Mouse (Mus musculus): ENCODE results near the gene Ppp4r3b. TPM values are rescaled to one million over a fixed set of nuclear protein-coding genes. Genes with fewer than 3 reads are reported as not detected.

Gene Ppp4r3b
- polyA plus RNA-seq, 2 experiments, result 10.1 to 35.0 TPM

GRCm38 (mm10) chr11:29239353-29239752 lies 66.7 kb downstream of the Ppp4r3b start:
- H3K4me1 ChIP-seq (replicated peaks; ENCODE audit: control insufficient read depth in 2 of 2, insufficient read depth in 2 of 2, low read length in 1 of 2), result no peaks in the 10 kb centered on the region
- DNase-seq (ENCODE audit: low read depth in 3 of 3, low spot score in 3 of 3), result no peak
- H3K27me3 ChIP-seq (ENCODE audit: control insufficient read depth, insufficient read depth, low read length), result no peaks in the 10 kb centered on the region
- H3K36me3 ChIP-seq (replicated peaks; ENCODE audit: control insufficient read depth, insufficient read depth, low read depth), result no peaks in the 10 kb centered on the region; the same call in 1 of the 2 replicates
- H3K9me3 ChIP-seq (ENCODE audit: control insufficient read depth, low read length), result no peaks in the 10 kb centered on the region
- TF ChIP-seq EP300 (IDR thresholded peaks at IDR 0.05; ENCODE audit: low read depth) (no peak), CTCF (IDR thresholded peaks at IDR 0.05; ENCODE audit: low read depth) (no peak)
- H3K4me2 ChIP-seq (ENCODE audit: low read depth), result no peak overlapping the region
- 92% methylated on average over 1 of the region's 1 CpGs for WGBS (ENCODE audit: insufficient replicate concordance)
- H3K9ac ChIP-seq (replicated peaks), result no peak overlapping the region
- no peak overlapping the region for H3K27ac ChIP-seq
- H3K4me3 ChIP-seq (ENCODE audit: insufficient read depth in 1 of 2, low read depth in 2 of 2, low read length in 2 of 2), result no peak overlapping the region
- ATAC-seq (ENCODE audit: insufficient read depth), result no peak

- ATAC-seq (ENCODE audit: insufficient read depth) (no peak), DNase-seq (ENCODE audit: low read depth in 3 of 3, low spot score in 3 of 3) (no peak)
- Histone ChIP-seq H3K27ac (no peak overlapping the region), H3K36me3 (replicated peaks; ENCODE audit: control insufficient read depth, insufficient read depth, low read depth) (no peaks in the 10 kb centered on the region; the same call in 1 of the 2 replicates), H3K27me3 (ENCODE audit: control insufficient read depth, insufficient read depth, low read length) (no peaks in the 10 kb centered on the region), H3K9me3 (ENCODE audit: control insufficient read depth, low read length) (no peaks in the 10 kb centered on the region), H3K9ac (replicated peaks) (no peak overlapping the region), H3K4me3 (ENCODE audit: insufficient read depth in 1 of 2, low read depth in 2 of 2, low read length in 2 of 2) (no peak overlapping the region), H3K4me2 (ENCODE audit: low read depth) (no peak overlapping the region), H3K4me1 (replicated peaks; ENCODE audit: control insufficient read depth in 2 of 2, insufficient read depth in 2 of 2, low read length in 1 of 2) (peaks cover 5 to 6% of the 10 kb centered on the region in 2 experiments)
- 76% methylated on average over 4 of the region's 4 CpGs for WGBS (ENCODE audit: insufficient replicate concordance)
- no peak for TF ChIP-seq EP300 (IDR thresholded peaks at IDR 0.05; ENCODE audit: low read depth)
- no peak for TF ChIP-seq CTCF (IDR thresholded peaks at IDR 0.05; ENCODE audit: low read depth)
Measured at GRCm38 (mm10) chr11:29241961-29242360, 69.3 kb downstream of the Ppp4r3b start.

GRCm38 (mm10) chr11:29245988-29246387 lies 73.3 kb downstream of the Ppp4r3b start:
- DNase-seq (ENCODE audit: low read depth in 3 of 3, low spot score in 3 of 3) (no peak), ATAC-seq (ENCODE audit: insufficient read depth) (no peak)
- peak overlapping the region; percentile 95 for H3K4me2 ChIP-seq (ENCODE audit: low read depth)
- TF ChIP-seq CTCF (IDR thresholded peaks at IDR 0.05; ENCODE audit: low read depth) (no peak), EP300 (IDR thresholded peaks at IDR 0.05; ENCODE audit: low read depth) (no peak)
- no peak overlapping the region for H3K27ac ChIP-seq
- no peaks in the 10 kb centered on the region for H3K27me3 ChIP-seq (ENCODE audit: control insufficient read depth, insufficient read depth, low read length)
- H3K36me3 ChIP-seq (replicated peaks; ENCODE audit: control insufficient read depth, insufficient read depth, low read depth), result no peaks in the 10 kb centered on the region; the same call in 1 of the 2 replicates
- H3K9ac ChIP-seq (replicated peaks), result no peak overlapping the region; the same call in 1 of the 2 replicates
- H3K4me1 ChIP-seq (replicated peaks; ENCODE audit: control insufficient read depth in 2 of 2, insufficient read depth in 2 of 2, low read length in 1 of 2), result peaks cover 5 to 7% of the 10 kb centered on the region in 2 experiments
- WGBS (ENCODE audit: insufficient replicate concordance), result 59% methylated on average over 4 of the region's 4 CpGs
- no peaks in the 10 kb centered on the region for H3K9me3 ChIP-seq (ENCODE audit: control insufficient read depth, low read length)
- H3K4me3 ChIP-seq (ENCODE audit: insufficient read depth in 1 of 2, low read depth in 2 of 2, low read length in 2 of 2), result peak overlapping the region in 1 of 2 experiments; percentile 78; a peak in 2 of 4 replicates

- Histone ChIP-seq H3K36me3 (replicated peaks; ENCODE audit: control insufficient read depth, insufficient read depth, low read depth) (no peaks in the 10 kb centered on the region), H3K27ac (no peak within 1 kb of the TSS), H3K9me3 (ENCODE audit: control insufficient read depth, low read length) (no peaks in the 10 kb centered on the region), H3K4me2 (ENCODE audit: low read depth) (peak within 1 kb of the TSS; percentile 95), H3K4me3 (ENCODE audit: insufficient read depth in 1 of 2, low read depth in 2 of 2, low read length in 2 of 2) (peak within 1 kb of the TSS; percentile 78 to 88), H3K27me3 (ENCODE audit: control insufficient read depth, insufficient read depth, low read length) (no peaks in the 10 kb centered on the region), H3K4me1 (replicated peaks; ENCODE audit: control insufficient read depth in 2 of 2, insufficient read depth in 2 of 2, low read length in 1 of 2) (peaks cover 5 to 7% of the 10 kb centered on the region in 2 experiments), H3K9ac (replicated peaks) (peak within 1 kb of the TSS; percentile 68)
- DNase-seq (ENCODE audit: low read depth in 3 of 3, low spot score in 3 of 3) (peak; percentile 94), ATAC-seq (ENCODE audit: insufficient read depth) (peak; percentile 100)
- under 1% methylated on average over 53 of the region's 53 CpGs for WGBS (ENCODE audit: insufficient replicate concordance)
- TF ChIP-seq EP300 (IDR thresholded peaks at IDR 0.05; ENCODE audit: low read depth) (no peak), CTCF (IDR thresholded peaks at IDR 0.05; ENCODE audit: low read depth) (no peak)
Measured at GRCm38 (mm10) chr11:29246883-29247650, 74.4 kb downstream of the Ppp4r3b start, which contains the start of gene Cfap36. Gene Cfap36, minus strand, starts transcription at chr11:29247409.

GRCm38 (mm10) chr11:29247725-29248124 lies 75.0 kb downstream of the Ppp4r3b start:
- Histone ChIP-seq H3K9me3 (ENCODE audit: control insufficient read depth, low read length) (no peaks in the 10 kb centered on the region), H3K36me3 (replicated peaks; ENCODE audit: control insufficient read depth, insufficient read depth, low read depth) (no peaks in the 10 kb centered on the region), H3K27ac (no peak overlapping the region), H3K4me3 (ENCODE audit: insufficient read depth in 1 of 2, low read depth in 2 of 2, low read length in 2 of 2) (peak overlapping the region; percentile 78 to 88; a peak in 3 of 4 replicates), H3K27me3 (ENCODE audit: control insufficient read depth, insufficient read depth, low read length) (no peaks in the 10 kb centered on the region), H3K4me2 (ENCODE audit: low read depth) (peak overlapping the region; percentile 95), H3K9ac (replicated peaks) (no peak overlapping the region), H3K4me1 (replicated peaks; ENCODE audit: control insufficient read depth in 2 of 2, insufficient read depth in 2 of 2, low read length in 1 of 2) (peaks cover 5 to 7% of the 10 kb centered on the region in 2 experiments)
- WGBS (ENCODE audit: insufficient replicate concordance), result 88% methylated on average over 1 of the region's 1 CpGs
- no peak for DNase-seq (ENCODE audit: low read depth in 3 of 3, low spot score in 3 of 3)
- no peak for ATAC-seq (ENCODE audit: insufficient read depth)
- no peak for TF ChIP-seq EP300 (IDR thresholded peaks at IDR 0.05; ENCODE audit: low read depth)
- no peak for TF ChIP-seq CTCF (IDR thresholded peaks at IDR 0.05; ENCODE audit: low read depth)

Data from liver, embryonic 14.5 days (tissue).